Mouse (Mus musculus) G1E (cell line): ENCODE results near the gene Adamtsl3.

Experiments used
- CTCF ChIP-seq: IDR thresholded peaks from 2 replicates; pipeline ENCODE4 v1.5.1; 2012; ENCODE audit warnings: low read depth, low read length, inconsistent platforms, mixed read lengths
- GATA1 ChIP-seq: IDR thresholded peaks from 2 replicates; pipeline ENCODE4 v1.6.1; 2012; ENCODE audit warnings: borderline replicate concordance, low read length, inconsistent platforms, mixed read lengths
- POLR2AphosphoS5 ChIP-seq: IDR thresholded peaks from 2 replicates; pipeline ENCODE4 v1.6.1; 2012; ENCODE audit warnings: low read depth, low read length, inconsistent platforms; ENCODE audit not compliant: insufficient replicate concordance

DNA sequence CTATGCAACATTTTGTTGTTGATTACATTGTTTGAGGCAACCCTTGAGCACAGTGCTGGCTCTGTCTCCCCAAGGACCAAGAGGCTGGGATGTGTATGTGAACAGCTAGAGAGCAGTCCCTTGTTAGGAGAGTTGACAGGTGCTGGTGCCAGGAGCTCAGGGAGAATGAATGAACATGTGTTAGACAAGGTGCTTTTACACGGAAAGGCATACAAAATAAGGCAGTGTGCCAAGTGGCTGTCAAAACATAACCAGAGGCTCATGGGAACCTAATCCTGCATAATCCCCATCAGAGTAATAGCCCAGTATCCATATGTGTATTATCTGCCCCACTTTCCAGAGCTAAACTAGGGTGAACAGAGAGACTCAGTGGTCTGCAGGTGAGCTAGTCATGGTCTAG, 1.5 kb upstream of the Adamtsl3 start:
- TF ChIP-seq CTCF (no peak), POLR2AphosphoS5 (no peak), GATA1 (no peak)
